Mouse (Mus musculus): ENCODE measurements around the gene Mfsd4b1. TPM values are rescaled to one million over a fixed set of nuclear protein-coding genes. Genes with fewer than 3 reads are reported as not detected.
A peak's percentile ranks its signal among the peaks of the same experiment; 100 is the strongest.

Gene Mfsd4b1
- polyA plus RNA-seq, 1 experiment: 0.33 TPM

DNA sequence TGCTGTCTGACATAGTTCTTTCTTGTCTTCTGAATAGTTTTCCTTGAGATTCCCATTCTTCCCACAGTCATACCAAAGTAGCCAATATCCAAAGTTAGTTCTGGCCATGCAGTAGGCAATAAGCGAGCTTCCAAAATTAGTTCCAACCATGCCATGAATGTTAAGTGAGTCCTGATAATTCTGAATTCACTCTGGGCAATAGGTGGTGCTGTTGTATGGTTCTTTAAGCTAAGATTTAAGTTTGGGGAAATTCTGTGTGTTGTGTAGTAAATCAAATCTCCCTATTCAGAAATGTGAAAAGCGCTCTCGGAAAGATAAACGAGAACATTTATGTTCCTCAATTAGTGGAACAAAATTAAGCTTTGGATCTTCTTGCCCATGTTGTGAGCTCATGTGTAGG lies 66.8 kb downstream of the Mfsd4b1 start:
- TF ChIP-seq CTCF (IDR thresholded peaks at IDR 0.05; ENCODE audit: borderline replicate concordance, extremely low read depth, insufficient read depth, insufficient read length) (no peak), POLR2A (IDR thresholded peaks at IDR 0.05; ENCODE audit: borderline replicate concordance, extremely low read depth, insufficient read depth, insufficient read length, poor library complexity, severe bottlenecking) (no peak)
- DNase-seq (ENCODE audit: low read depth): peak; percentile 54

DNA sequence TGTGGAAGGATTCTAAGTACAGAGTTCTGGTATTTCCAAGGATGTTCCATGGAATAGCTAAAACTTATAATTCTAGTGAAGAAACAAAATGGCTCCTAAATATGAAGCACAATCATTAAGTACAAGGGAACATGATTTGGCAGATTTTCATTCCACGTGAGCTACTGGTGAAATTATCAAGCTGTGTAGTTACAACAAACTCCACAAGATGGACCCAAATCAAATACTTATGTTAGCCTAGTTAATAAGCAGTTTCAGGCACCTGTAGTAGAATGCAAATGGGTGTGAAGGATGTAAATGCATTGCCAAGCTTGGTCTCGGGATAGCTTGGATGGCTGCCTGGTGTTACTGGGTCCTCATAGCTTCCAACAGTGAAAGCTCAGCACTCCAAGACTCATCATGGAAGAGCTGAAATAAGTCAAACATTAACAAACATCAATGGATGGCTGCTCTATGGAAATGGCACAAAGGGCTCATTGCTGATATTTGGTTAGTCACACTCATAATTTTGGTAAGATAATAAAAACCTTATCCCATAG lies 68.7 kb downstream of the Mfsd4b1 start:
- TF ChIP-seq CTCF (IDR thresholded peaks at IDR 0.05; ENCODE audit: borderline replicate concordance, extremely low read depth, insufficient read depth, insufficient read length) (no peak), POLR2A (IDR thresholded peaks at IDR 0.05; ENCODE audit: borderline replicate concordance, extremely low read depth, insufficient read depth, insufficient read length, poor library complexity, severe bottlenecking) (no peak)
- peak; percentile 21 for DNase-seq (ENCODE audit: low read depth)

DNA sequence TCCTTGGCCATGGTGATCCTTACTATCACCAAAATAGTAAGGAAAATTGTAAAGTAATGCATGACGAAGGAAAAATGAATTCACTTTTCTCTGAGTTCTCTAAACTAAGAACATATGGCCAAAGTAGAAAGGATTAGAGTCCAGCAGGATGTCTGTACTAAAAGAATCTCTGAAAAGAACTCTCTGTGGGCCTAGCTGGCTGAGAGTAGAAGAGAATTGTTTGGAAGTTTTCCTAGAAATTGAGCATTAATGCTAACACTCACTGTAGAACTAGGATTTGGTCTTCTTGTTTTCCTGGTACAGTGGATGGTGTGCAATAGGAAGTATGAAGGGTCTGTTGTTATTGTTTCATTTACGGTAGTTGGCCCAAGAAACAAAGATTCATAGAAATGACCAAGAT lies 69.9 kb downstream of the Mfsd4b1 start:
- DNase-seq (ENCODE audit: low read depth): no peak
- no peak for TF ChIP-seq POLR2A (IDR thresholded peaks at IDR 0.05; ENCODE audit: borderline replicate concordance, extremely low read depth, insufficient read depth, insufficient read length, poor library complexity, severe bottlenecking)
- no peak for TF ChIP-seq CTCF (IDR thresholded peaks at IDR 0.05; ENCODE audit: borderline replicate concordance, extremely low read depth, insufficient read depth, insufficient read length)

Other genes with a start within 250 kb of the Mfsd4b1 start
- 8.6 and 11.0 TPM in 2 replicates for gene Mfsd4b4, start 126.0 kb downstream of the Mfsd4b1 start, polyA plus RNA-seq (2012; rRNA removed)
- not detected in 2 replicates for gene Mfsd4b2, start 98.3 kb downstream of the Mfsd4b1 start, polyA plus RNA-seq (2012; rRNA removed)
- gene Mfsd4b3, start 65.1 kb downstream of the Mfsd4b1 start, polyA plus RNA-seq (2012; rRNA removed): 0.05 and 0.07 TPM in 2 replicates
- 0.05 and 0.08 TPM in 2 replicates for gene Mfsd4b5, start 38.6 kb downstream of the Mfsd4b1 start, polyA plus RNA-seq (2012; rRNA removed)
- 3.0 and 7.5 TPM in 2 replicates for gene Slc16a10, start 117.0 kb upstream of the Mfsd4b1 start, polyA plus RNA-seq (2012; rRNA removed)
- gene Rpf2, start 221.8 kb upstream of the Mfsd4b1 start, polyA plus RNA-seq (2012; rRNA removed): 23.5 and 25.8 TPM in 2 replicates
- 32.6 and 47.6 TPM in 2 replicates for gene Gtf3c6, start 232.8 kb upstream of the Mfsd4b1 start, polyA plus RNA-seq (2012; rRNA removed)

Data from brain, embryonic 14.5 days (tissue).